Comparison of ENCODE assay signal across 12 mouse cellular contexts in genomic region chr6:124884714-124885500, GRCm38 (mm10). TPM values are rescaled to one million over a fixed set of nuclear protein-coding genes. Genes with fewer than 3 reads are reported as not detected.
DNase-seq lines count a peak whose midpoint lies in the region; ATAC-seq and TF ChIP-seq lines count a peak whose summit lies in the region.
"Had no signal": no experiment of that assay in that cellular context is flagged by ENCODE, and none has a peak within 500 bp of the region (broad histone marks: within the 10 kb centered on the region; RNA-seq: fewer than 3 reads in every experiment).

No protein-coding gene starts in this region.

- no peaks in the 10 kb centered on the region for H3K27me3 ChIP-seq in kidney, postnatal 0 days (ENCODE audit: insufficient read depth, low read length)
- H3K27me3 ChIP-seq in kidney, embryonic 15.5 days, result no peaks in the 10 kb centered on the region
- no peaks in the 10 kb centered on the region for H3K27me3 ChIP-seq in intestine, embryonic 16.5 days (replicated peaks; ENCODE audit: control insufficient read depth, insufficient read depth, low read length)
- H3K27me3 ChIP-seq: embryonic facial prominence, embryonic 13.5 days; limb, embryonic 15.5 days had no signal

- TF ChIP-seq CTCF in kidney, postnatal 0 days (IDR thresholded peaks at IDR 0.05; ENCODE audit: low read depth), result no peak

- no peak overlapping the region for H3K27ac ChIP-seq in kidney, postnatal 0 days
- H3K27ac ChIP-seq in kidney, embryonic 15.5 days, result no peak overlapping the region
- H3K27ac ChIP-seq in intestine, embryonic 16.5 days (ENCODE audit: low read length), result no peak overlapping the region
- H3K27ac ChIP-seq: embryonic facial prominence, embryonic 13.5 days; layer of hippocampus, adult 2 months; limb, embryonic 15.5 days had no signal

- H3K4me2 ChIP-seq in kidney, postnatal 0 days (ENCODE audit: low read length), result no peak overlapping the region
- no peak overlapping the region for H3K4me2 ChIP-seq in kidney, embryonic 15.5 days
- no peak overlapping the region for H3K4me2 ChIP-seq in intestine, embryonic 16.5 days (ENCODE audit: low read depth, low read length)
- H3K4me2 ChIP-seq: embryonic facial prominence, embryonic 13.5 days; limb, embryonic 15.5 days had no signal

- no peaks in the 10 kb centered on the region for H3K36me3 ChIP-seq in kidney, postnatal 0 days (ENCODE audit: insufficient read depth, low read length)
- no peaks in the 10 kb centered on the region for H3K36me3 ChIP-seq in kidney, embryonic 15.5 days
- no peaks in the 10 kb centered on the region for H3K36me3 ChIP-seq in intestine, embryonic 16.5 days (ENCODE audit: control insufficient read depth, insufficient read depth, low read length)
- H3K36me3 ChIP-seq: embryonic facial prominence, embryonic 13.5 days; limb, embryonic 15.5 days had no signal

- peak; percentile 51 for DNase-seq in kidney, postnatal 0 days (ENCODE audit: low spot score)
- DNase-seq in heart, adult 8-10 months (ENCODE audit: low spot score), result peak; percentile 33
- DNase-seq in adrenal gland, postnatal 4 days (ENCODE audit: low spot score in 2 of 2), result no peak
- no peak for DNase-seq in urinary bladder, postnatal 36 days (ENCODE audit: low spot score in 2 of 2)

- H3K4me1 ChIP-seq in kidney, postnatal 0 days (replicated peaks; ENCODE audit: insufficient read depth, low read length), result no peaks in the 10 kb centered on the region; the same call in 1 of the 2 replicates
- H3K4me1 ChIP-seq in kidney, embryonic 15.5 days, result no peaks in the 10 kb centered on the region
- no peaks in the 10 kb centered on the region for H3K4me1 ChIP-seq in intestine, embryonic 16.5 days (ENCODE audit: control insufficient read depth, insufficient read depth, low read length)
- H3K4me1 ChIP-seq: embryonic facial prominence, embryonic 13.5 days had no signal

- H3K9me3 ChIP-seq in kidney, postnatal 0 days (replicated peaks; ENCODE audit: low read length), result no peaks in the 10 kb centered on the region
- no peaks in the 10 kb centered on the region for H3K9me3 ChIP-seq in kidney, embryonic 15.5 days (replicated peaks)
- H3K9me3 ChIP-seq in intestine, embryonic 16.5 days (ENCODE audit: control insufficient read depth, low read length), result no peaks in the 10 kb centered on the region
- H3K9me3 ChIP-seq: embryonic facial prominence, embryonic 13.5 days; limb, embryonic 15.5 days had no signal

- no peak overlapping the region for H3K4me3 ChIP-seq in kidney, postnatal 0 days (replicated peaks; ENCODE audit: low read depth, low read length)
- no peak overlapping the region for H3K4me3 ChIP-seq in kidney, embryonic 15.5 days (replicated peaks)
- H3K4me3 ChIP-seq in intestine, embryonic 16.5 days (ENCODE audit: low read length), result no peak overlapping the region
- H3K4me3 ChIP-seq: embryonic facial prominence, embryonic 13.5 days; layer of hippocampus, adult 2 months; limb, embryonic 15.5 days; megakaryocyte, embryonic 14.5 days had no signal

- 62% methylated on average over 10 of the region's 10 CpGs for WGBS in kidney, postnatal 0 days
- WGBS in kidney, embryonic 15.5 days, result 61% methylated on average over 10 of the region's 10 CpGs
- WGBS in intestine, embryonic 16.5 days, result 75% methylated on average over 10 of the region's 10 CpGs

- ATAC-seq in kidney, postnatal 0 days (replicated peaks; ENCODE audit: low FRiP score, low read depth), result no peak
- ATAC-seq in kidney, embryonic 15.5 days (replicated peaks; ENCODE audit: low FRiP score), result no peak
- peak; percentile 91 for ATAC-seq in activated CD4-positive, CD25-positive, alpha-beta regulatory T cell, adult 4 months
- ATAC-seq in neutrophil, adult 5-6 weeks (ENCODE audit: extremely low read depth, insufficient number of reproducible peaks, low FRiP score, poor library complexity, severe bottlenecking), result peak; percentile 43
- ATAC-seq in intestine, embryonic 16.5 days, result no peak

- no peak overlapping the region for H3K9ac ChIP-seq in kidney, postnatal 0 days (ENCODE audit: low read depth, low read length)
- no peak overlapping the region for H3K9ac ChIP-seq in kidney, embryonic 15.5 days
- no peak overlapping the region for H3K9ac ChIP-seq in intestine, embryonic 16.5 days (ENCODE audit: low read depth, low read length)
- H3K9ac ChIP-seq: embryonic facial prominence, embryonic 13.5 days; limb, embryonic 15.5 days had no signal

RNA-seq across cellular contexts. Expression of gene Cd4, which starts 3.1 kb away (rescaled TPM):
- polyA plus RNA-seq in kidney, postnatal 0 days (2015; fragmentation: Nextera tagmentation; extraction: Ambion mirVana), result 0.24 and 0.28 TPM in 2 replicates
- 0.06 and 0.26 TPM in 2 replicates for polyA plus RNA-seq in kidney, embryonic 15.5 days (2015; fragmentation: Nextera tagmentation; extraction: Ambion mirVana)
- 100 to 1,000 TPM; 240 to 401 TPM for polyA plus RNA-seq in activated CD4-positive, CD25-positive, alpha-beta regulatory T cell, adult 4 months (2017; shearing (Covaris generic))
- under 1 TPM; 0.19 to 0.54 (median 0.25) TPM for total RNA-seq in heart, adult 8-10 months (2022)
- 6.8 and 7.1 TPM in 2 replicates for total RNA-seq in neutrophil, adult 5-6 weeks (2017)
- 0.44 and 0.70 TPM in 2 replicates for polyA plus RNA-seq in intestine, embryonic 16.5 days (2015; fragmentation: Nextera tagmentation; extraction: Ambion mirVana)
- under 1 TPM; 0.62 to 0.84 TPM for total RNA-seq in adrenal gland, postnatal 4 days (2021)

RNA-seq across cellular contexts. Expression of gene Gpr162, which starts 21.1 kb away (rescaled TPM):
- 1.5 and 2.2 TPM in 2 replicates for polyA plus RNA-seq in kidney, postnatal 0 days (2015; fragmentation: Nextera tagmentation; extraction: Ambion mirVana)
- polyA plus RNA-seq in kidney, embryonic 15.5 days (2015; fragmentation: Nextera tagmentation; extraction: Ambion mirVana), result 1.2 and 1.6 TPM in 2 replicates
- polyA plus RNA-seq in activated CD4-positive, CD25-positive, alpha-beta regulatory T cell, adult 4 months (2017; shearing (Covaris generic)), result under 1 TPM in 1 of 2 experiments, not detected in 1; 0.21 TPM
- total RNA-seq in heart, adult 8-10 months (2022), result 1 to 10 TPM in 1 of 4 experiments, under 1 TPM in 3; 0.31 to 1.6 (median 0.74) TPM
- not detected in 2 replicates for total RNA-seq in neutrophil, adult 5-6 weeks (2017)
- polyA plus RNA-seq in intestine, embryonic 16.5 days (2015; fragmentation: Nextera tagmentation; extraction: Ambion mirVana), result 0.75 and 0.77 TPM in 2 replicates
- total RNA-seq in adrenal gland, postnatal 4 days (2021), result 1 to 10 TPM; 5.1 to 5.6 TPM

RNA-seq across cellular contexts. Expression of gene Lag3, which starts 26.6 kb away (rescaled TPM):
- 2.5 and 2.9 TPM in 2 replicates for polyA plus RNA-seq in kidney, postnatal 0 days (2015; fragmentation: Nextera tagmentation; extraction: Ambion mirVana)
- 1.7 and 1.8 TPM in 2 replicates for polyA plus RNA-seq in kidney, embryonic 15.5 days (2015; fragmentation: Nextera tagmentation; extraction: Ambion mirVana)
- polyA plus RNA-seq in activated CD4-positive, CD25-positive, alpha-beta regulatory T cell, adult 4 months (2017; shearing (Covaris generic)), result 10 to 100 TPM; 23.5 to 30.2 TPM
- under 1 TPM in 2 of 4 experiments, not detected in 2; 0.24 to 0.75 TPM for total RNA-seq in heart, adult 8-10 months (2022)
- total RNA-seq in neutrophil, adult 5-6 weeks (2017), result 0.25 and 0.70 TPM in 2 replicates
- 1.9 TPM in 2 replicates for polyA plus RNA-seq in intestine, embryonic 16.5 days (2015; fragmentation: Nextera tagmentation; extraction: Ambion mirVana)
- 1 to 10 TPM; 1.5 to 1.7 TPM for total RNA-seq in adrenal gland, postnatal 4 days (2021)

RNA-seq across cellular contexts. Expression of gene P3h3, which starts 27.4 kb away (rescaled TPM):
- 14.7 and 14.8 TPM in 2 replicates for polyA plus RNA-seq in kidney, postnatal 0 days (2015; fragmentation: Nextera tagmentation; extraction: Ambion mirVana)
- 23.7 and 28.6 TPM in 2 replicates for polyA plus RNA-seq in kidney, embryonic 15.5 days (2015; fragmentation: Nextera tagmentation; extraction: Ambion mirVana)
- not detected for polyA plus RNA-seq in activated CD4-positive, CD25-positive, alpha-beta regulatory T cell, adult 4 months (2017; shearing (Covaris generic))
- total RNA-seq in heart, adult 8-10 months (2022), result 1 to 10 TPM; 8.0 to 9.7 (median 9.4) TPM
- not detected in 2 replicates for total RNA-seq in neutrophil, adult 5-6 weeks (2017)
- 5.6 and 7.2 TPM in 2 replicates for polyA plus RNA-seq in intestine, embryonic 16.5 days (2015; fragmentation: Nextera tagmentation; extraction: Ambion mirVana)
- total RNA-seq in adrenal gland, postnatal 4 days (2021), result 10 to 100 TPM; 47.3 to 52.2 TPM

RNA-seq across cellular contexts. Expression of gene Ptms, which starts 35.0 kb away (rescaled TPM):
- polyA plus RNA-seq in kidney, postnatal 0 days (2015; fragmentation: Nextera tagmentation; extraction: Ambion mirVana), result 359 and 399 TPM in 2 replicates
- 320 TPM in 2 replicates for polyA plus RNA-seq in kidney, embryonic 15.5 days (2015; fragmentation: Nextera tagmentation; extraction: Ambion mirVana)
- 10 to 100 TPM; 12.0 to 12.8 TPM for polyA plus RNA-seq in activated CD4-positive, CD25-positive, alpha-beta regulatory T cell, adult 4 months (2017; shearing (Covaris generic))
- 100 to 1,000 TPM; 116 to 160 (median 152) TPM for total RNA-seq in heart, adult 8-10 months (2022)
- 94.0 and 109 TPM in 2 replicates for total RNA-seq in neutrophil, adult 5-6 weeks (2017)
- polyA plus RNA-seq in intestine, embryonic 16.5 days (2015; fragmentation: Nextera tagmentation; extraction: Ambion mirVana), result 87.8 and 173 TPM in 2 replicates
- 100 to 1,000 TPM; 692 to 728 TPM for total RNA-seq in adrenal gland, postnatal 4 days (2021)

Comparison
In these comparisons a context has a peak if more than half of its experiments do, and no peak if none do; other contexts are left out.
1. ATAC-seq: peak in activated CD4-positive, CD25-positive, alpha-beta regulatory T cell, adult 4 months (single experiment) and neutrophil, adult 5-6 weeks (single experiment); none in kidney, postnatal 0 days (single experiment), kidney, embryonic 15.5 days (single experiment) and intestine, embryonic 16.5 days (single experiment).
2. DNase-seq: peak in kidney, postnatal 0 days (single experiment) and heart, adult 8-10 months (single experiment); none in adrenal gland, postnatal 4 days (0 of 2) and urinary bladder, postnatal 36 days (0 of 2).
3. RNA of gene Cd4, which starts 3.1 kb away (polyA plus RNA-seq): 240 to 401 TPM in activated CD4-positive, CD25-positive, alpha-beta regulatory T cell, adult 4 months; 0.44 to 0.70 TPM in intestine, embryonic 16.5 days, 0.24 to 0.28 TPM in kidney, postnatal 0 days and 0.06 to 0.26 TPM in kidney, embryonic 15.5 days; every median in the first group is over 100 times any median in the second.